Mouse (Mus musculus) retina, adult 2 months (tissue): Measurements from ENCODE around the gene Ttc9b.
"Not testable (repeated sequence)": the region's sequence is repeated elsewhere in the genome, so short reads cannot be mapped to it uniquely, and the experiment has no call there.

Experiments used
- DNase-seq: peaks from one replicate; pipeline ENCODE4 v3.0.0-alpha.2; 2012; ENCODE audit warnings: low read depth, low spot score

Ttc9b gene

GRCm38 (mm10) chr7:27635094-27635493 lies 18.6 kb upstream of the Ttc9b start:
- not testable (repeated sequence) for DNase-seq

GRCm38 (mm10) chr7:27644471-27644870 lies 9.2 kb upstream of the Ttc9b start:
- no peak for DNase-seq

- no peak for DNase-seq
Measured at GRCm38 (mm10) chr7:27646516-27646915, 7.2 kb upstream of the Ttc9b start.

- no peak for DNase-seq
Measured at GRCm38 (mm10) chr7:27647281-27648002, 6.3 kb upstream of the Ttc9b start.

- DNase-seq = no peak
Measured at GRCm38 (mm10) chr7:27649723-27650122, 4.0 kb upstream of the Ttc9b start.

- peak; percentile 66 for DNase-seq
Measured at GRCm38 (mm10) chr7:27650949-27651348, 2.8 kb upstream of the Ttc9b start.

- no peak for DNase-seq
Measured at GRCm38 (mm10) chr7:27654607-27655276, 1.0 kb downstream of the Ttc9b start.

- DNase-seq = no peak
Measured at GRCm38 (mm10) chr7:27655545-27655944, 1.8 kb downstream of the Ttc9b start.

GRCm38 (mm10) chr7:27656600-27656999 lies 2.9 kb downstream of the Ttc9b start:
- DNase-seq = no peak

GRCm38 (mm10) chr7:27657824-27658395 lies 4.2 kb downstream of the Ttc9b start:
- DNase-seq = no peak

- no peak for DNase-seq
Measured at GRCm38 (mm10) chr7:27658712-27659663, 5.3 kb downstream of the Ttc9b start.

- DNase-seq = no peak
Measured at GRCm38 (mm10) chr7:27662038-27662437, 8.3 kb downstream of the Ttc9b start.

- DNase-seq = no peak
Measured at GRCm38 (mm10) chr7:27673064-27673574, 19.4 kb downstream of the Ttc9b start.

- no peak for DNase-seq
Measured at GRCm38 (mm10) chr7:27673575-27674131, 19.9 kb downstream of the Ttc9b start.

- no peak for DNase-seq
Measured at GRCm38 (mm10) chr7:27674195-27674521, 20.4 kb downstream of the Ttc9b start.

GRCm38 (mm10) chr7:27674522-27675221 lies 21.0 kb downstream of the Ttc9b start, which contains the start of gene Map3k10:
TSS of gene Map3k10 (minus strand) at chr7:27674598.
- DNase-seq = peak; percentile 90

GRCm38 (mm10) chr7:27675222-27675612 lies 21.5 kb downstream of the Ttc9b start:
- no peak for DNase-seq

GRCm38 (mm10) chr7:27683218-27683617 lies 29.5 kb downstream of the Ttc9b start:
- no peak for DNase-seq

- no peak for DNase-seq
Measured at GRCm38 (mm10) chr7:27685220-27685619, 31.5 kb downstream of the Ttc9b start.

- no peak for DNase-seq
Measured at GRCm38 (mm10) chr7:27685681-27686080, 32.0 kb downstream of the Ttc9b start.

- DNase-seq = no peak
Measured at GRCm38 (mm10) chr7:27687043-27687442, 33.3 kb downstream of the Ttc9b start.
